Comparison of ENCODE assay signal across 16 mouse cellular contexts in genomic region chr9:103055061-103055460, GRCm38 (mm10). TPM values are rescaled to one million over a fixed set of nuclear protein-coding genes. Genes with fewer than 3 reads are reported as not detected.
DNase-seq lines count a peak whose midpoint lies in the region; ATAC-seq and TF ChIP-seq lines count a peak whose summit lies in the region.
"Had no signal": no experiment of that assay in that cellular context is flagged by ENCODE, and none has a peak within 500 bp of the region (broad histone marks: within the 10 kb centered on the region; RNA-seq: fewer than 3 reads in every experiment).

No protein-coding gene starts in this region.

- 0 out of 2 replicates have a peak, but pooled peaks have one; percentile 4 for ATAC-seq in kidney, embryonic 16.5 days (ENCODE audit: low FRiP score, low TSS enrichment)
- peak; percentile 65 for ATAC-seq in Patski
- ATAC-seq in granulocyte monocyte progenitor cell, adult 5-6 weeks (replicated peaks; ENCODE audit: poor library complexity, severe bottlenecking): no peak
- ATAC-seq: midbrain, embryonic 13.5 days had no signal

- H3K4me1 ChIP-seq in kidney, embryonic 16.5 days (ENCODE audit: insufficient read depth, low read length): no peaks in the 10 kb centered on the region
- H3K4me1 ChIP-seq in embryonic facial prominence, embryonic 10.5 days: peaks cover 28% of the 10 kb centered on the region
- H3K4me1 ChIP-seq: hindbrain, embryonic 12.5 days; liver, embryonic 15.5 days had no signal

- no peak overlapping the region for H3K9ac ChIP-seq in kidney, embryonic 16.5 days (replicated peaks; ENCODE audit: low read length)
- H3K9ac ChIP-seq: hindbrain, embryonic 12.5 days; liver, embryonic 15.5 days; midbrain, embryonic 13.5 days had no signal

- POLR2A ChIA-PET in Patski (lab: Charles Lee): no interaction called here

- DNase-seq in kidney, postnatal 25 days: no peak
- DNase-seq in Muller cell, postnatal 12 days (ENCODE audit: inconsistent ontology term): peak; percentile 91
- DNase-seq in Patski (ENCODE audit: low read depth, low spot score): peak; percentile 34
- peak; percentile 20 for DNase-seq in embryonic facial prominence, embryonic 10.5 days (ENCODE audit: low spot score)
- DNase-seq in testis, postnatal 10 days (ENCODE audit: low spot score): no peak
- DNase-seq: cerebellum, adult 8-10 months; kidney, adult 11 months; kidney, postnatal 36 days; lung, postnatal 36 days; thymus, adult 2 months had no signal

- no peak overlapping the region for H3K4me3 ChIP-seq in kidney, embryonic 16.5 days (ENCODE audit: low read length)
- no peak overlapping the region for H3K4me3 ChIP-seq in embryonic facial prominence, embryonic 10.5 days
- H3K4me3 ChIP-seq: hindbrain, embryonic 12.5 days; limb, embryonic 10.5 days; liver, embryonic 15.5 days; midbrain, embryonic 13.5 days had no signal

- H3K4me2 ChIP-seq in kidney, embryonic 16.5 days (replicated peaks; ENCODE audit: low read depth, low read length): no peak overlapping the region
- H3K4me2 ChIP-seq: hindbrain, embryonic 12.5 days; liver, embryonic 15.5 days; midbrain, embryonic 13.5 days had no signal

- TF ChIP-seq CTCF in Patski (IDR thresholded peaks at IDR 0.05): no peak

- CTCF ChIA-PET in Patski (lab: Charles Lee): no interaction called here

- no peak overlapping the region for H3K27ac ChIP-seq in kidney, embryonic 16.5 days (ENCODE audit: low read length)
- peak overlapping the region; percentile 44 for H3K27ac ChIP-seq in embryonic facial prominence, embryonic 10.5 days (replicated peaks)
- H3K27ac ChIP-seq: hindbrain, embryonic 12.5 days; limb, embryonic 10.5 days; liver, embryonic 15.5 days; midbrain, embryonic 13.5 days had no signal

- no peaks in the 10 kb centered on the region for H3K36me3 ChIP-seq in kidney, embryonic 16.5 days (ENCODE audit: insufficient read depth, low read length)
- no peaks in the 10 kb centered on the region for H3K36me3 ChIP-seq in embryonic facial prominence, embryonic 10.5 days (replicated peaks)
- H3K36me3 ChIP-seq: hindbrain, embryonic 12.5 days; limb, embryonic 10.5 days; liver, embryonic 15.5 days; midbrain, embryonic 13.5 days had no signal

- H3K9me3 ChIP-seq in kidney, embryonic 16.5 days (ENCODE audit: low read length): no peaks in the 10 kb centered on the region
- H3K9me3 ChIP-seq in embryonic facial prominence, embryonic 10.5 days: no peaks in the 10 kb centered on the region
- H3K9me3 ChIP-seq: hindbrain, embryonic 12.5 days; limb, embryonic 10.5 days; liver, embryonic 15.5 days; midbrain, embryonic 13.5 days had no signal

- no peaks in the 10 kb centered on the region; the same call in 1 of the 2 replicates for H3K27me3 ChIP-seq in kidney, embryonic 16.5 days (ENCODE audit: insufficient read depth, low read length)
- H3K27me3 ChIP-seq in Patski: no peaks in the 10 kb centered on the region
- H3K27me3 ChIP-seq in embryonic facial prominence, embryonic 10.5 days (replicated peaks; ENCODE audit: low read depth, poor library complexity, severe bottlenecking): no peaks in the 10 kb centered on the region; the same call in 1 of the 2 replicates
- H3K27me3 ChIP-seq: hindbrain, embryonic 12.5 days; liver, embryonic 15.5 days; midbrain, embryonic 13.5 days had no signal

- 75% methylated on average over 11 of the region's 11 CpGs for WGBS in kidney, embryonic 16.5 days
- WGBS in embryonic facial prominence, embryonic 10.5 days: 69% methylated on average over 11 of the region's 11 CpGs

- in situ Hi-C loops in Patski (cut with MboI; ENCODE audit: low pct_unique_long_range_greater_than_20kb): no loop called here

RNA-seq across cellular contexts. Expression of gene Rab6b, which starts 56.5 kb away (rescaled TPM):
- polyA plus RNA-seq in kidney, embryonic 16.5 days (2015; fragmentation: Nextera tagmentation; extraction: Ambion mirVana): 5.2 and 6.1 TPM in 2 replicates
- 43.8 TPM for polyA plus RNA-seq in Patski (2021)
- 6.8 and 8.4 TPM in 2 replicates for polyA plus RNA-seq in embryonic facial prominence, embryonic 10.5 days (2016; fragmentation: Nextera tagmentation; extraction: Ambion mirVana)
- total RNA-seq in granulocyte monocyte progenitor cell, adult 5-6 weeks (2014; fragmentation: Nextera tagmentation): 0.11 and 0.23 TPM in 2 replicates
- 0.15 and 0.17 TPM in 2 replicates for total RNA-seq in granulocyte monocyte progenitor cell, adult 5-6 weeks (2017)

Comparison
In these comparisons a context has a peak if more than half of its experiments do, and no peak if none do; other contexts are left out.
1. DNase-seq: peak in Muller cell, postnatal 12 days (single experiment), Patski (single experiment) and embryonic facial prominence, embryonic 10.5 days (single experiment); none in kidney, postnatal 25 days (0 of 2) and testis, postnatal 10 days (single experiment).